In the genomic region with DNA sequence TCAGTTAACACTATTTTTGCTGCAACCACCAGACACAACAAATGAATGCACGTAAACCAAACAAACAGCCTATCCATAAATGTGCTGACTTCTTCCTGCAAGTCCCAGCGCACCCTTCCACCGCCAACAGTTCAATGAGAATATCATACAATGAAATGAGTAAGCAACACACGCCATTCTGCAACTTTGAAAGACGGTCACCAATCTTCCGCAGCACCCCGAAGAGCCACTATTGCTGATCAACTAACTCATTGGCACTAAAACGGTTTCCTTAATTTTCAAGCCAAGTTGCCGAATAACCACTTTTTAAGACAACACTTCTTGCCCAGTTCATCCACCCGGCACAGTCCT, we compare ENCODE assay signal across 8 mouse cellular contexts. TPM values are rescaled to one million over a fixed set of nuclear protein-coding genes. Genes with fewer than 3 reads are reported as not detected.
DNase-seq lines count a peak whose midpoint lies in the region; ATAC-seq and TF ChIP-seq lines count a peak whose summit lies in the region.

No protein-coding gene starts in this region.

- no peaks in the 10 kb centered on the region for H3K27me3 ChIP-seq in heart, adult 2 months (ENCODE audit: control insufficient read depth, insufficient read depth, low read length)
- peaks cover 9% of the 10 kb centered on the region for H3K27me3 ChIP-seq in E14TG2a.4 (ENCODE audit: insufficient read depth, low read length)
- no peaks in the 10 kb centered on the region for H3K27me3 ChIP-seq in hindbrain, embryonic 13.5 days

- H3K79me2 ChIP-seq in heart, adult 2 months (replicated peaks; ENCODE audit: control insufficient read depth, insufficient read depth, low read length): peaks cover 4% of the 10 kb centered on the region; the same call in 1 of the 2 replicates

- DNase-seq in heart, adult 2 months: no peak
- DNase-seq in heart, adult 18-20 months: no peak
- DNase-seq in embryo, embryonic 9.5 days (ENCODE audit: extremely low spot score): peak; percentile 12
- DNase-seq in lung, postnatal 10 days: peak; percentile 7
- DNase-seq in frontal cortex, postnatal 14 days (ENCODE audit: low spot score in 2 of 2): no peak
- no peak for DNase-seq in urinary bladder, adult 18-20 months (ENCODE audit: low spot score in 2 of 2)

- H3K27ac ChIP-seq in heart, adult 2 months: peak overlapping the region; percentile 97
- peak overlapping the region; percentile 100 for H3K27ac ChIP-seq in hindbrain, embryonic 13.5 days

- intact Hi-C loops in heart, adult 2 months (cut with DNase I): loop anchor here (5.0 kb wide), 3 partner anchors 60 to 210 kb away; partner anchors contain the start of gene Xrcc2

- peak overlapping the region; percentile 100 for H3K9ac ChIP-seq in heart, adult 2 months (ENCODE audit: low read depth, low read length)
- H3K9ac ChIP-seq in hindbrain, embryonic 13.5 days: peak overlapping the region; percentile 96

- TF ChIP-seq CTCF in heart, adult 2 months (IDR thresholded peaks at IDR 0.05): no peak
- TF ChIP-seq CTCF in E14TG2a.4 (conservative IDR thresholded peaks at IDR 0.05; ENCODE audit: low read length): no peak

- no peaks in the 10 kb centered on the region for H3K9me3 ChIP-seq in E14TG2a.4 (ENCODE audit: low read length)
- no peaks in the 10 kb centered on the region for H3K9me3 ChIP-seq in hindbrain, embryonic 13.5 days

- peaks cover 8% of the 10 kb centered on the region for H3K36me3 ChIP-seq in heart, adult 2 months (ENCODE audit: control insufficient read depth, insufficient read depth, low read length)
- H3K36me3 ChIP-seq in E14TG2a.4 (ENCODE audit: insufficient read depth, low read length): no peaks in the 10 kb centered on the region
- no peaks in the 10 kb centered on the region for H3K36me3 ChIP-seq in hindbrain, embryonic 13.5 days

- H3K4me3 ChIP-seq in heart, adult 2 months: peak overlapping the region; percentile 93
- peak overlapping the region; percentile 99 for H3K4me3 ChIP-seq in E14TG2a.4 (replicated peaks; ENCODE audit: low read length)
- peak overlapping the region; percentile 97 for H3K4me3 ChIP-seq in hindbrain, embryonic 13.5 days

- under 1% methylated on average over 10 of the region's 10 CpGs for WGBS in heart, adult 2 months
- 2% methylated on average over 10 of the region's 10 CpGs for WGBS in hindbrain, embryonic 13.5 days

- peak overlapping the region; percentile 81 for H3K4me2 ChIP-seq in hindbrain, embryonic 13.5 days

- TF ChIP-seq EP300 in heart, adult 2 months (IDR thresholded peaks at IDR 0.05; ENCODE audit: insufficient read depth, low read depth, low read length): no peak

- ATAC-seq in hindbrain, embryonic 13.5 days (ENCODE audit: low FRiP score): no peak

- TF ChIP-seq POLR2A in heart, adult 2 months (IDR thresholded peaks at IDR 0.05; ENCODE audit: insufficient read depth, low read depth, low read length): no peak

- H3K4me1 ChIP-seq in heart, adult 2 months (ENCODE audit: control insufficient read depth, insufficient read depth, low read length): peaks cover 2% of the 10 kb centered on the region
- peaks cover 32% of the 10 kb centered on the region for H3K4me1 ChIP-seq in E14TG2a.4 (replicated peaks; ENCODE audit: low read depth, low read length)
- H3K4me1 ChIP-seq in hindbrain, embryonic 13.5 days (replicated peaks): peaks cover 19% of the 10 kb centered on the region

RNA-seq across cellular contexts. Expression of gene Kmt2c, which starts 1.2 kb away (rescaled TPM):
- 10 to 100 TPM; 43.0 to 44.0 TPM for total RNA-seq in heart, adult 2 months (2021)
- 11.6 and 18.0 TPM in 2 replicates for polyA plus RNA-seq in heart, adult 2 months (2012; rRNA removed)
- total RNA-seq in heart, adult 18-20 months (2021): 10 to 100 TPM; 41.8 to 45.0 TPM
- 20.1 and 20.3 TPM in 2 replicates for polyA plus RNA-seq in hindbrain, embryonic 13.5 days (2015; fragmentation: Nextera tagmentation; extraction: Ambion mirVana)

RNA-seq across cellular contexts. Expression of gene Cct8l1, which starts 18.5 kb away (rescaled TPM):
- under 1 TPM in 1 of 2 experiments, not detected in 1; 0.18 TPM for total RNA-seq in heart, adult 2 months (2021)
- polyA plus RNA-seq in heart, adult 2 months (2012; rRNA removed): 0.06 and 0.18 TPM in 2 replicates
- under 1 TPM in 1 of 2 experiments, not detected in 1; 0.13 TPM for total RNA-seq in heart, adult 18-20 months (2021)
- polyA plus RNA-seq in hindbrain, embryonic 13.5 days (2015; fragmentation: Nextera tagmentation; extraction: Ambion mirVana): 0.13 TPM in 2 replicates

Comparison
In these comparisons a context has a peak if more than half of its experiments do, and no peak if none do; other contexts are left out.
1. DNase-seq: peak in embryo, embryonic 9.5 days (single experiment) and lung, postnatal 10 days (single experiment); none in heart, adult 2 months (0 of 2), heart, adult 18-20 months (0 of 2), frontal cortex, postnatal 14 days (0 of 2) and urinary bladder, adult 18-20 months (0 of 2).
2. Peak in every context shown above with its lines, with median percentiles within 50 percentile points of each other: H3K4me3 ChIP-seq.